Mouse (Mus musculus): ENCODE data around the gene Katnbl1.
"Not testable (repeated sequence)": the region's sequence is repeated elsewhere in the genome, so short reads cannot be mapped to it uniquely, and the experiment has no call there.

The Katnbl1 gene

GRCm38 (mm10) chr2:112396649-112397048 is 17.6 kb downstream of the Katnbl1 start:
- DNase-seq: no peak

DNA sequence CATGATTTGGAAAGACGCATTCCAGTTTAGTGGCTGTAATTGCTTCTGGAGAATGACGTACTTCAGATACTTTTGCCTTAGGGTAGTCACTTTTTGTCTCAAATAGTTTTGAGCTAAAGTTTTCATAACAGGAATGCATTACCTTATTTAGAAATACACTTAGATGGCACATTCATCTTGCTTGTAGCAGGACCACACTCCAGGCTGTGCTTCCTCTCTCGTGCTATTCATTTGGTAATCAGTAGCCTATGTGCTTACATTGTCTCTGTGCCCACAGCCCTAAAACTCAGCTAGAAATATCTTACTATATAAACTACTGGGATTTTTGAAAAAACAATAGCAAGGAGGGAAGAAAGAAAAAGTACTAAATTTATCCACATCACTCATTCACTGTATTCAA is 28.0 kb downstream of the Katnbl1 start:
- no peak for DNase-seq

GRCm38 (mm10) chr2:112425308-112425707 is 46.3 kb downstream of the Katnbl1 start:
- DNase-seq: no peak

- not testable (repeated sequence) for DNase-seq
These were observed 49.5 kb downstream of the Katnbl1 start for GRCm38 (mm10) chr2:112428534-112428933.

DNA sequence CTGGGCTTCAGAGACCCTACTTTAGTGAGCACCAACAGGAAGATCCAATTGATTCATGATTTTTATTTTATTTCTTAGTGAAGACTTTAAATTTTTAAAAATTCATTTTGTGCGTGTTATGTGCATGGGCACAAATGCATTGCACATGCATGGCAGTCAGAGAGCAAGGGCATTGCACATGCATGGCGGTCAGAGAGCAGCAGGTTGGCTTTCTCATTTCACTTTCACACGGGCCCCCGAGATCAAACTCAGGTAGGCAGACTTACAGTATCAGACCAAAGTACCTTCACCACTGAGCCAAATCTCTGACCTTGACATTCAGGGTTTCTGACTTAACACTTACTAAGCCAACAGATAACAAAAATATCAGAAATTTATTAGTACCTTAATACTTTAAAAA is 50.7 kb downstream of the Katnbl1 start:
- DNase-seq: no peak

GRCm38 (mm10) chr2:112430403-112430802 is 51.4 kb downstream of the Katnbl1 start:
- DNase-seq: no peak

DNA sequence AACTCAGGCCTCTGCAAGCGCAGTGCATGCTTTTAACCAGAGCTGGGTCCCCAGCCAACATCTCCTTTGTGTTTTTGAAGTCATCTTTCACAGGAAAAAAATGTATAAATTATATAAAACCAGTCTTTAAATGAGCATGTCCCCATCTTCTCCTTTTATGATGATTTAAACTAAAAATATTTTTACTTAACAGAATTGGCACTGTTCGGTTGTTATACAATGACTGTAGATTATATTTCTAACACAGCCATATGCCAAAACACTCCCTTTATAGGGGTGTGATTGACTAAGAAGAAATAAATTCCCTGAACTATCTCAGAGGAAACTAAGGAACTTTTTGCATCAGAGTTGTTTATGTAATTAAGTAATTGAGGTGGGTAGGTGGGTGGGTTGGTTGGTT is 53.5 kb downstream of the Katnbl1 start:
- no peak for DNase-seq

GRCm38 (mm10) chr2:112433359-112433758 is 54.3 kb downstream of the Katnbl1 start:
- DNase-seq: no peak

DNA sequence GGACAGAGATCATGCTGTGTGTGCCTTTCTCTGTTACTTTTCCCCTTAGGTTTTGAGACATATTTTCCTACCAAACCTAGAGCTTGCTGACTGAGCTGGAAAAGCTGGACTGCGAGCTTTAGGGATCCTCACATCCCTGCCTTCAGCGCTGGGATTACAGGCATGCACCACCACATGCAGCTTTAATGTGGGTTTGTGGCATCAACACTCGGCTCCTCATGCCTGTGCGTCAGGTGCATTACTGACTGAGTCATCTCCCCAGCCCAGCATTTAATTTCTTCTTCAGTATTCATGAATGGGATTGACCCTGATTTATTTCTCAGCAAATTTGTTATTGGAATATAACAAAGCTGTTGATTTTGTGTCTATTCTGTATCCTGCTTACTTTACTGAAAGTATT is 57.3 kb downstream of the Katnbl1 start:
- no peak for DNase-seq

- DNase-seq: no peak
These were observed 58.6 kb downstream of the Katnbl1 start for GRCm38 (mm10) chr2:112437589-112437988.

- DNase-seq: no peak
These were observed 64.5 kb downstream of the Katnbl1 start for GRCm38 (mm10) chr2:112443491-112443890.

DNA sequence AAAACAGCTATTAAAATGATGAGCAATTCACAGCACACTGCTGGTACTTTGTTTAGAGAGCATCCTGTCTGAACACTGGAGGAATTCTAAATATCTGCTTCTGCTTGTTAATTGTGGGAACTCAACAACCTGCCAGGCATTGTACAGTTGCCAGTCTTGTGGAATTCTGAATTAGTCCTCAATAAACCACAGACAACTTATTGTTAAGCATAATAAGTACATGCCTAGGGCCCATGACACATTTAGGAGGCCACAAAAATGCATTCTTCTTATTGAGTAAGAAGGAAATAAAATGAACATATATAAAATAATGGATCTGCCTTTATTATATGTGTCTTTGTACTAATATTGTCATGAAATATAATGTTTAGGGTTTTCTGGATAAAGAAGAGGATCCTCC is 66.5 kb downstream of the Katnbl1 start:
- DNase-seq: no peak

GRCm38 (mm10) chr2:112448046-112448445 is 69.0 kb downstream of the Katnbl1 start:
- DNase-seq: not testable (repeated sequence)

DNA sequence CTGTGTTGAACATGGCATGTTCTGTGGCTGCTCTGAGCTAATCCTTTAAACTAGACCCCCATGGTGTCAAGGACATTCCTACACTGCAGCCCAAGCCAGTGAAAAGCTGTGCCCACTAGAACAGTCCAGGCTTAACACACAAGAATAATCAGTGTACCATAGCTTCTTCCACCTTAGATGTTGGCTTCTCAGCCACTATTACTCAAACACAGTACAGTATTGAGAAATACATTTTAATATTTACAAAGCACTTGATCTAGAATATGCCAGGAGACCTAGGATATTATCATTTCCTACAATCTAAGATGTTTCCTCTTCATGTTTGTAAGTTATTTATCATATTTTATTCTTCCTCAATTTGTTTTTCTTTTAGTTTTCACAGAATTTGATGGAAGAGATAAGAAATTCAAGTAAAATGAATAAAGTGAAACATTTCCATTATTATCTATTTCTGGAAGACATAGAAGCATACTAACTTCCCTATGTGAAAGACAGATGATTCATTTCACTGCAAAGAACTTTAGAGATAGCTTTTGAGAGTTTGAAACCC is 69.6 kb downstream of the Katnbl1 start:
- DNase-seq: no peak

- DNase-seq: peak in 1 of 2 experiments; percentile 25
These were observed 70.7 kb downstream of the Katnbl1 start for GRCm38 (mm10) chr2:112449597-112450296.

DNA sequence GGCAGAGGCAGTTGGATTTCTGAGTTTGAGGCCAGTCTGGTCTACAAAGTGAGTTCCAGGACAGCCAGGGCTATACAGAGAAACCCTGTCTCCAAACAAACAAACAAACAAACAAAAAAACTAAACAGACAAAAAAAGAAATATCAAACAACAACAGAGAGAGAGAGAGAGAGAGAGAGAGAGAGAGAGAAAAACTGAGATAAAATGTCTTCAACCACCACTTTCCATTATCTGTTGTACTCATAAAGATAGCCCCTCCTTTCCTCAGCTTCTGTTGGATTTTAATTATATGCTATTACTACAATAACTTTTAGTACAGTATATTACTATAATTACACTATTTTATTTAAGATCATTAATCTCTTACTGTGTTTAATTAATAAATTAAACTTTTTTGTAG is 73.5 kb downstream of the Katnbl1 start:
- not testable (repeated sequence) for DNase-seq

DNA sequence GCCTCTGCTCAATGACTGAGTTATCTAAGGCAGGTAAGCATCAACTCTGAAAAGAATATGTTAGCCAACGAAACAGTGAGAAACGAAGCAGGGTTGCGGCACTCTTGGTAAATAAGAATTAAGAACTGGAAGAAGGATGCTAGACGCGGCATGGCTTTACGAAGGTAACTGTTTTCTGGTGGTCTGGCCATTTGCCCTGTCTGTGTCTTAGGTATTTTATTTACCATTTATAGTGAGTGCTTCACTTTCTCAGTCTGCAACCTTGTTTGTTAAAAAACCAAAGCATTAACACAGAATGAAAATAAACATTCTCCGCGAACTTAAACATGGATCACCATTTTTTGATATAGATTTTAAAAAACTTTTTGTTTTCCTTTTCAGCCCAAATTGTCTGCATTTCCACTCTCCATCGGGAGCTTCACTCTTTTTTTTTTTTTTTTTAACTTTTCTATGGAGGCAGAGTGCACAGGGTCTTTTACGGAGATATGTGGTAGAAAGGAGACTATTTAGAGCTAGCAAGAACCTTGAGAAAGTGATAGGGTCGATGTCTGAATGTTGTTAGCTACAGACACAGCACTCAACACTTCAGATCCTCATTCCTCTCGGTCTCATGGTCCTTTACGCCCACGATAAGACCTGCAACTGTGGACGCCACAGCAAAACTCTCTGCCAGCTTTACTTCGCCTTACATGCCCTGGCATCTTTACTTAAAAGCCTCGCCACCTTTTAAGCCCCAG is 75.3 kb downstream of the Katnbl1 start:
- no peak for DNase-seq

DNA sequence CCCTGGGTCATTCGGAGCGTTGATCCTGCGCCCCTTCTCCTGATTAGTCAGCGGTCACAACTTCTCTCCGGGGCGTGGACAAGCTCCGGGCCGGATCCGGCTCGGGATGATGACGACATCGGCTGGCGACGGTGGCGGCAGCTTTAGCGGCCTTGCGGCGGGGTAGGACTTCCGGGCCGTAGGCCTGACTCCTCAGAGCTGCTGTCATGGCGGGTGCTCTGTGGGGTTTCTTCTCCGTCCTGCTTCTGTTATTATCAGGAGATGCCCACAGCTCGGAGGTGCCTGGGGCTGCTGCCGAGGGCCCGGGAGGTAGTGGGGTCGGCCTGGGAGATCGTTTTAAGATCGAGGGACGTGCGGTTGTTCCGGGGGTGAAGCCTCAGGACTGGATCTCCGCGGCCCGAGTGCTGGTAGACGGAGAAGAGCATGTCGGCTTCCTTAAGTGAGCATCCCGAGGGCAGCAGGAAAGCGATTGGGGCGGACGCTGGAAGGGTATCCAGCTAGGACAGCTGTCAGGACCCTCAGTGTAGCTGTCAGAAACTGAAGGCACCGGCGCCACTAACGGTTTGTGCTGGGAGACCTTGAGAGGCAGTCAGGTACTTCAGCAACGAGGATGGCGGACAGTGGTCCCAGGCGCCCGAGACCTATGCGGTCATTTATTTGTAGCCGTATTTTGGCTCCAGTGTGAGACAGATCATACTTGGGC is 76.0 kb downstream of the Katnbl1 start, which contains the start of gene Emc7:
Gene Emc7 (plus strand): TSS at position 136 of the 703 bp plus-strand sequence.
- DNase-seq: peak; percentile 95 to 96

- DNase-seq: no peak
These were observed 81.5 kb downstream of the Katnbl1 start for GRCm38 (mm10) chr2:112460557-112460956.

Measured in spleen, adult 18-20 months (tissue).